Mouse (Mus musculus) adrenal gland, postnatal 14 days (tissue): ENCODE measurements at regions not wholly inside any gene's neighbourhood (a gene's known extent, or its start where the extent isn't known, plus 50 kb on each side); places are given as distances from the start of the nearest gene placed in this dataset.
A peak's percentile ranks its signal among the peaks of the same experiment; 100 is the strongest.

Experiments
- DNase-seq: peaks from one replicate; pipeline ENCODE4 v3.0.0; 2021; ENCODE audit warnings: mixed read lengths

DNA sequence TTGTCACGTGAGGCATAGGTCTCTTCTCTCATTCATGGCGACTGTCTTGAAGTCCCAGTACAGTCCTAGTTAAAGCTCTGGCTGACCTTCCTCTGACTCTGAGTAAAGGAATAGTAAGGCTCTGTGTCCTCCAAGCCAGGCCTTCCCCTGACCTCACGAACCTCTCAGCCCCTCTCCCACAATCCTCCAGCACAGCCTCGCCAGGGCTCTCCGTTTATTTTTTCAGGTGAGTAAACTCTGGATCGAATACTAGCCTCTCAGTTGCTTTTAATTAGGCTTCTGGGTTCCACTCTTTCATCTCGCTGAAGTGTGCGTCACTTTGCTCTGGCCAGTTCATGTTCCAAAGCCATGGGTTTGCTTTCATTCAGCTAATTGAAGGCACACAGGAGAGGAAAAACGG is 133.8 kb downstream of the Mylk4 start:
- DNase-seq = no peak

DNA sequence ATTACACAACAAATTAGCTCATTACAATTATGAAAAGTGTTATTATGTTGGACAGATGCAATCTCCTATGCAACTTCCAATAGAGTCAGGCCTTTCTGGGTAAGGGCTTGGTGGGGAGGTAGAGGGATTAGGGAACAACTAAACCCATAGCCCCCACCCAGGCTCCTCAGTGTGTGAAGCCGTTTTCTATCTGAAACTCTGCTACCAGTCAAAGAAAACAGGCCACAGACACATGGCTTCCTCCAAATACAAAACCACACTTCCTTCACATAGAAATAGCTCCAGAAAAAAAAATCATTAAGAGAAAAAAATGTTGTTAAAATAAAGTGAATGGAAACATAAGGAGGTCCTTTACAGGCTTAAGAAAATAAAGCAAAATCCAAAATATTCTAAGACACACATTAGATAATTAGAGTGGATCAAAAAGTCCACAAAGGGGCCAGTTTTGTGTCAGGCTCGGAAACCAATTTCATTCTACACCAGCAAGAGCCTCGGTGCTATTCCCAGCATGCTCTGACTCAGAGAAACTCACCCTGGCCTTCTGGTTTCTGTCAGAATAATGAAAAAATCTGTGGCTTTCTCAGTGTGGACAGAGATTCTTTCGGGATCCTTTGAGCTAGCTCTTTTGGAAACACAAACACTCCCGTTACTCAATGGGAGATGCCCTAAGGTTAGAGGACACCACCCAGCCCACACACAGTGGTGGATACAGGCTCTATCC is 140.6 kb downstream of the Mylk4 start:
- DNase-seq = no peak

DNA sequence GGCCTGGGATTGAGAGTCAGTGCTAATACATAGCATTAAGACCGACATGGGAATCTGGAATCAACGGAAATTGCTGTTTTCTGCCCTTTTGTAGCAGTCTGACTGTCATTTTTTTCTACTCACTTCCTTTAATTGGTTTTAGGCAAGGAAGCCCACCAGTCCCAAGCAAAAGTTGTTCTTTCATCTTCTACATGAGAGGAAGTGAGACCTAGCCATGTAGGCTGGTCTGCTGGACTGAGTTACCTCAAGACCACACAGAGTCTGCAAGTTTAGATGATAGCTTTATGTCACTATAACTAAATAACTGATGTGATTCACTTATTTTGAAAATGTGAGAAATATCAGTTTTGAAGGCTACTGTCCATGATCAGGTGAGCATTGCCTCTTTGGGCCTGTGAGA is 142.8 kb downstream of the Mylk4 start:
- DNase-seq = no peak

DNA sequence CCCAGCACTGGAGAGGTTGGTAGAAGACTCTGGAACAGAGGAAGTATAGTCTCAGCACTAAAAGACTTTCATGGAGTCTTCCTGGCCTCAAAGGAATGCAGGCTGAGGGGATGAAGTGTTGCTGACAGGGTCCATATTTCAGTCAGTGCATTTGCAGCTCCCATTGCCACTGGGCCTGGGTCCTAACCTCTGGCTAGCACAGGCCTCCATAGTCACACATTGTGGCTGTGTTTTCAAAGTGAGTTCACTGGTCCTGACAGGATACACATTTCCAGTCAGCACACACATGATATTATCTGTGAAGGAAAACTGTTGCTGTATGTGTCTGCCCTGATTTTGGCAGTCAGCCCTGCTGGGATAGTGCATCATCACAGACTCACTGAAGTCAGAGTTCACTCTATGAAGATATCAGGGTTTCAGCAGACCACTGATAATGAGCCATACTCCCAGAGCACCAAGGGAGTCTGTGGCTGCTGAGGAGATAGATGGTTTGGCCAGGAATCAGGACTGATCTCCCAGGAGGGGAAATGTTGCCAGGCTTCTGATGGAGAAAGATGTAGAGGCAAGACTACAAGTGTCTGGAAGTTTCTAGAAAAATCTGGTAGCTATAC is 153.5 kb downstream of the Mylk4 start:
- DNase-seq = no peak

DNA sequence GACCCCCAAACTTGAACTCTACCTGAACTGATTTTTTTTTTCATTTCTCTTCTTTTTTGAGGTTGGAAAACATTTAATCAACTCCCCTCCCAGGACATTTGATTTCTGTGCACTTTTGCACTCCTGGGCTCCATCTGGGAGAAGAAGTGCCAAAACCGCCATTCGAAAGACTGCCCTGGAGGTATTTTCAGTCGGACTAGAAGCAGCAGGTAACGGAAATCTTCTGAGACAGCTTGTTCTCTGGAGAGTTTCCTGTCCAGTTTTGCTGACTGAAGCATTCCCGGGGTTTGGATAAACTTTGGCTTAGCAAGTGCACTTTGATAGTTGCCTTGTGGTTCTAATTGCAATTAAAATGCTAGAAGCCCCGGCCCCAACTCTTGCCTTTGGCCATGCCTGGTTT is 169.8 kb downstream of the Mylk4 start:
- no peak for DNase-seq

DNA sequence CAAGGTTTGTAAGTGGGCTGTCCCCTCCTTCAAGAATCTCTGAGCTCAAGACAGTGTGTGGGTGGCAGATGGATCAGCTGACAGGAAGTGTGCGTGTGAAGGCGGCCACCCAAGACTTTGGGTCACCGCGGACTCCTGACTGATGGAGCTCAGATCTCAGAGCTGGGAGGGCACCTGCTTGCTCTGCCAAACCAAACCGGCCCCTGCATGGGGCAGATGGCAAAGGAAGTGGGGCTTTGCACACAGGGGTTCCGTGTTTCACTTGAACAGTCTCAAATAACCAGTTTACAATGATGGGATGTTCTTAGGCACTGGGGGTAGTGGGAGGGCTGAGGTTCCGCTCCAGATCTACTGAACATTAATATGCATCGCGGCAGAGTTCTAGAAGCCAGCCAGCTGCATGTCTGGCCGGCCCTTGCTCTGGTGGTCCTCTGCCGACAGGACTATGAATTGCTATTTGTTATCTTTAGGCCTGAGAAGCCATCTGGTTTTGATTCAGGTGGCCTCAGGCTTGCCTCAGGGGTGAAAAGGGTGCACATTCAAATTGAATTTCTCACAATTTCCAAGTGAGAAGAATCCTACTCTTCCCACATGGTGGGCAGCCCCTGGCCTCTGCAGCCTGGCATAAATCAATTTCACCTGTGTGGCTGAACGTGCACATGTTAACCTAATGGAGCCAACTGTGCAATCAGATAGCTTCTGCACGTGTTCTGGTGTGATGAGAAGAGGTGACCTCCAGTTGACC is 172.0 kb downstream of the Mylk4 start:
- no peak for DNase-seq

DNA sequence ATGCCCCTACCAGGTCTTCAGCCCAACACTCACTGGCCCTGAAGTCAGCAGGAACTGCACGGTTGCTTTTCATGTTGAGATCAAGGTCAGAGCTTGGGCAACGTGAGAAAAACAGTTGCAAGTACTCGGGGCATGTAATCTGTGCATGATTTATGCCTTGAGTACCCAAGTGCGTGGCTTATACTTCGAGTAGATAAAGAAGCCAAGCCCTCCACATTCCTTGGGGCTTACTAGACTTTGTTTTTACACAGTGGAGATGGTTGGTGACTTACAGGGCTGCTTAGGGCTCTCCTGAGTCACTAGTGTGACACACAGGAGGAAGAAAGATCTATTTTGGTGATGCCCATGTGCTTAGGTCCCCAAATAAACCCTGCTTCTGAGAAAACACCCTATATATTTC is 172.8 kb downstream of the Mylk4 start:
- DNase-seq = no peak

DNA sequence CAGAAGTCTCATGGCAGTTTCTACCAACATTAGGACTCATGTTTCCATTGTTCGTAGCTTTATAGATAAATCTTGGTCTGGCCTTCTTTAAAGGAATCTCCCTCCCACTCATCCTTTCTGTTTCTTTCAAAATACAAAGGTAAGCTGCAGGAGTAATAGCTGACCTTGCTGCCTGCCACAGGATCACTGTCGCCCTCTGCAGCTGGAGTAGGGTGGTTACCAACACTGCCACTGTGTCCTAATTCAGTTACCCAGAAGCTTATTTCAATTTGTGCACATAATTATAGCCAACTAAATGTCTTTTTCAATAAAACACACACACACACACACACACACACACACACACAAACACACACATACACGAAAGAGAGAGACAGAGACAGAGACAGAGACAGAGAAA is 175.3 kb downstream of the Mylk4 start:
- DNase-seq = no peak

DNA sequence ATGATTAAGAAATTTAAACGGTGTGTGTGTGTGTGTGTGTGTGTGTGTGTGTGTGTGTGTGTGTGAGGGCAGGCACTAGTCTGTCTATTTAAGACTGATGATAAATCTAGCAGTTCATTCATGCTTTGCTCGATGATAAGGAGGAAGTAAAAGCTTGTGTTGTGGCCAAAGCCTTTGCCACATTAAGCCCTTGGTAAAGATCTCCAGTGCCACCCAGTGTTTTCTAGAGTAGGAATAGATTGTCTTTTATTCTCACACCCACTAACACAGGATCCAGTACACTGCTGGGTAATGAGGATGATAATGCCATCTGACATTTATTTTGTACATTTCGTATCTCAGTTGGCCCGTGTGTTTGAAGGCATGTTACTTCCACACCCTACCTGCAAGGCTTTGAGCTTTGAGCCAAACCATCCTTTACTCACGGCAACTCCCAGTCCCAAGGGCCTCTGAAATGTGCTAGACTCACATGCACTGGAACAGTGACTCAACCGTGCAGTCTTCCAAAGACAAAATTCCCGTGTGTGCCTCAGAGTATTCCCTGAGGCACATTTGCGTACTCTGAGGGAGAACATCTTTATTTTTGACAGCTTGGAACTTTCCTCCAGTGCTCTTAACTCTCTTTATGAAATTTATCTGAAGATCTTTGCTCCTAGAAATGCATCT is 179.7 kb downstream of the Mylk4 start:
- no peak for DNase-seq

DNA sequence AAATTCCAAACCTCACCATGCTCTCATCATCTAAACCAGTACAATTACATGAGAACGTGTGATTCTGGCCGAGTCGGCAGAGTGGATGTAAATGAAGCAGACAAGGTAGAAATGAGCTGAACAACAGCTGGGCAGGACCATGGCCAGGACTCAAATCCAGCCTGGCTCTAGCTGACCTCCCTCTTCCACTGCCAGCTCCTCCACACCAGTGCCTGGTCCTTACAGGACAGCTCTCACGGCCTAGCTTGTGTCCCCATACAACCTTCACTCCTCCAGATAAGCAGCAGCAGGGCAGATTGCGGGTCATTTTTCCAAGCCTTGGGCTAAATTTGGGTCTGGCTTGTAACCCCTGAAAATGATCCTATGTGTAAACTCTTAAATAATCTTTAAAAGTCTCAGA is 182.4 kb downstream of the Mylk4 start:
- DNase-seq = no peak

DNA sequence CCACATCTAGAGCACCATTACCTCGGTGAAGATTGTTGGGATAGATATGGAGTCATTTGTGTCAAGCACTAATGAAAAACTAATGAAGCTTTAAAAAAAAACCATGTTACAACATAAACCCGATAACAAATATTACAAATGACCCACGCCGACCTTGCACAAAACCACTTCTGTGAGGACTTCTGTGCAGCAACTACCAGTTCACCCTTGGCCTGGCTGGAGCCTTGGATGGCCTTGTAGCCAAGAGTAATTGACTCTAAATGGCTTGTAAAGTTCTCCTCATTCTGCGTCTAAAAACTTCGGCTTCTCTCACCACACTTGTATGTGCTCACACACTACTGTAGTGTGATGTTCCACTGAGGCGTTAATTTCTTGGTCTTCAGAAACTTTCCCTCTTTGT is 190.1 kb downstream of the Mylk4 start:
- DNase-seq = peak; percentile 54

DNA sequence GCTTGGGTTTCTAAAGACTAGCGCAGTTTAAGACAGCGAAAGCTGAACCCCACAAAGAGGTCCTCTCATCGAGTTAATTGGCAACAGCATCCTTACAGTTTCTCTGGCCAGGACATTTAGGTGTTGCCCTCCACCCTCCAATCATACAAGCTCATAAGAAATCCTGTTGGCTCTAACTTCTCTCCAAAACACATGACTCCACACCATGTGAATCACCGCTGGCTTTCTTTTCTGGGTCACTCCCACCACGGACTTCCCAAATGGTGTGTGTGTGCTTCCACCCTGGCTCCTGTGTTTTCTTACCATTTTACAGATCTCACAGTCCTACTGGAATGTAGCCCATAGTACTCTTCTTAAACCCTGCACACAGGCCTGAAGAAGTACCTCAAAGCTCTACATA is 190.6 kb downstream of the Mylk4 start:
- DNase-seq = no peak

DNA sequence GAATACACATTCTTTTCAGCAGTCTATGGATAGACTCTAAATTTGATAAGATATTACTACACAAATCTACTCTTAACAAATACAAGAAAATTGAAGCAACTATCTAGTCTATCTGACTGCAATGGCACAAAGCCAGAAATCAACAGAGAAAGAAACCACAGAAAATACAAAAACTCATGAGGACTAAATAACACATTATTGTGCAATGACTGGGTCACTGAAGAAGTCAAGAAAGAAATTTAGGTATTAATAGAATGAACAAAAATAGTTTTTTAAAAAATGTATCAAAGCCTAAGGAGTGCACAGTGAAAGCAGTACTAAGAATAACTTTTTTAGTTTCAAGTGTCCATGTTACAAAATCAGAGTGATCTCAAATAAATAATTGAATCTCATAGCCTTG is 202.2 kb downstream of the Mylk4 start:
- DNase-seq = no peak

DNA sequence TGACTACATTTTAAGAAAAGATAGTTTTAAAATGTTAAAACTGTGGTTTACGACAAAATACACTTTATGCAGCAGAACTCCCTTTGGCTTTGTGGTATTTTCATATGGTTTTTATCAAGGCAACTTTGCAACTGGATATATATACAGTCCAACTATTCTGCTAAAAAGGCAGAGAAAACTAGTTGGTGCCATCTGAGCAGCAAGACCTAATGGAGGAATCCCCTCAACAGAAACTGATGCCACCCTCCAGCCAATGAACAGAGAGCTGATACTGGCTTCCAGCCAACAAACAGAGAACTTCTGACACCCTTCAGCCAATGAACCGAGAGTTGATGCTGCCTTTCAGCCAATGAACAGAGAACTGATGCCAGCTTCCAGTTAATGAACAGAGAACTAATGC is 215.9 kb downstream of the Mylk4 start:
- no peak for DNase-seq

DNA sequence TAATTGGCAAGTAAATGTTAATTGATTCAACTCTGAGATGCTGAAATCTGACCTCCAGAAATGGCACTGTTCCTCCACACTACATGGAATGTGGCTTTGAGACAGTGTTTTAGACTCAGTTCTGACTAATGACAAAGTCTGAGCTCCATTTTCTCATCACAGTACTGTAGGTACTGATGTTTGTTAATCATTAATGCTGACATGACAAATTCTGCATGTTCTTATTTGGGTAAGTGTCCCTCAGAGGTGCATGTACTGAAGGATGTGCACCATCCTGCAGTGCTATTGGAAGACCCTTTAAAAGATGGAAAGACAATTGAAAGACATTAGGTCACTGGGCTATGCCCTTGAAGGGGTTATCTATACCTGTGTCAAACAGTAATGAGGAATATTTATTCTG is 222.1 kb upstream of the Gmds start:
- DNase-seq = no peak

DNA sequence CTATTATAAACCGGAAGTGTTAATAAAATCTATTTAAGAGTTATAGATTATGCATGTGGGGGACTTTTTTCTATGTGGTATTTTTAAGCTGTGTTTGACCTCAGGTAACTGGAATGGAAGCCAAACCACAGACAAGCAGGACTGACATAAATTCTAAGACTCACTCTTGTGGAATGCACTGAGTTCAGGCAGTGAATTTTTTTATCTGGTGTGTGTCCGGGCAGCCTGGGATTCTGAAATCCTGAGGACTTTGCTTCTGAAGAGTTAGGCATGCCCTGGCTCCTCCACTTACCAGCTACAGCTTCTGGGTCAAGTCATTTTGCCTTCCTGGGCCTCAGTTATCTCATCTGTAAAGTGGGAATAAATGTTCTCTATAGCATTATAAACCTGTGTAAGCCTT is 217.9 kb upstream of the Gmds start:
- DNase-seq = no peak

DNA sequence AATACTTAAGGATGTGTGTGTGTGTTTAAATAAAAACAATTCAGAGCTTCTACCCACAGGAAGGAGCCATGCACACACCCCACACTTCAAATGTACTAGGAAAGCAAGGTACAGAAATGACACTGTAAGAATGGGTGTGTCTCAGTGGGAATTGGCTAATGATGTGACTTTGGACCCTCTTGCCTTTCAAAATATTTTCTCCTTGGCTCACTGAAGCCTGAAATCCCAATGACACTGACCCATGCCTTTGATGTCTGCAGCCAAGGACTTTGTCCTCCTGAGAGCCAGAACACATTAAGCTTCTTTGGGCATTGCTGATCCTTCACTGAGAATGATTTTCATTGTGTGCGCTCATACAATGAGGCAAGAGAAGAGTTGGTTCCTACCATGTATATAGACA is 216.5 kb upstream of the Gmds start:
- DNase-seq = no peak

DNA sequence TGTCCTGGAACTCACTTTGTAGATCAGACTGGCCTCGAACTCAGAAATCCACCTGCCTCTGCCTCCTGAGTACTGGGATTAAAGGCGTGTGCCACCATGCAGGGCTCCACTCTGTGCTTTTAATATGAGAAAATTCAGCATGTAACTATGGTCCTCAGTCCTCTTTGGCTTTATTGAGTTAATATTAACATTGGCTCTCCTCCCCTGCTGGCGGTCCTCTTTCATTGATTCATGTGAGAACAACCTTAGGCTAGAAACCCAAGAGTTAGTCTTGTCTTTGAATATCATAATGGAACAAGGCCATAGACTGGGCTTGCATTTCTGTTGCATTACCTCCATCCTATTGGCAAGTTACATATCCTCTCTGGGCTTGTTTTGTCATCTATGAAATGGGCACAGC is 216.1 kb upstream of the Gmds start:
- DNase-seq = no peak

DNA sequence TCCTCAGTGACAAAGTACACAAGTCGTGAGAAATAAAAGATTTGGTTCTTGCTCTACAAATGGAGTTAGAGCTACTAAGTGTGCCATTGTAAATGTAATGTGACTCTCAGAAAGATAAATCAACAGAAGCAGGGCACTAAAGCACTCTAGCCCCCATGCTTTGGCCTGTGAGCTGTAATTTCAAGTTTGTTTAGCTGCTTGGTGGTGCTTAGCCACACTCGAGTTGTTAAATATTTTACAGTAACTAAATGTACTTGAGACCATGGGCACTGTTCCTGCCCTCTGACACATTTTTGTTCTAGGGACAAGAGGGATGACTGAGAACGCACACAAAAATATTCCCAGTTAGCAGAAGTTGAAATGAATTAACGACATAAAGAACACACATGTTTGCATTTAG is 214.6 kb upstream of the Gmds start:
- no peak for DNase-seq

DNA sequence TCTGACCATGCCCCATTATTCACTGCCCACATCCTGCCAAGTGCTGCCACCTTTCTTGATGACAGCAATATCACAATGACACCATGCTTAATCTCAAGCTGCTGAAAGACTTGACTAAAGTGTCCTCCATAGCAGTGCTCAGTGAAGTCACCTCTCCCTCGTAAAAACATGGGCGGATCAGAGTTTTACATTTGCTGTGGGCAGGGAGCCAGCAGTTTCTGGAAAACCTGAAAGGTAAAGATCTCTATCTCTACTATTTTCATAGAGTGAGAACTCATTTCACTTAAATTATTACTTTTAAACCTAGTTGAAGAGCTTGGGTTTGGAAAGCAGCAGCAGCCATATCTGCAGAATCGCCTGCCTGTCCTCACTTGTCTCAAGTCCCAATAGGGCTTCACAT is 211.6 kb upstream of the Gmds start:
- DNase-seq = no peak

DNA sequence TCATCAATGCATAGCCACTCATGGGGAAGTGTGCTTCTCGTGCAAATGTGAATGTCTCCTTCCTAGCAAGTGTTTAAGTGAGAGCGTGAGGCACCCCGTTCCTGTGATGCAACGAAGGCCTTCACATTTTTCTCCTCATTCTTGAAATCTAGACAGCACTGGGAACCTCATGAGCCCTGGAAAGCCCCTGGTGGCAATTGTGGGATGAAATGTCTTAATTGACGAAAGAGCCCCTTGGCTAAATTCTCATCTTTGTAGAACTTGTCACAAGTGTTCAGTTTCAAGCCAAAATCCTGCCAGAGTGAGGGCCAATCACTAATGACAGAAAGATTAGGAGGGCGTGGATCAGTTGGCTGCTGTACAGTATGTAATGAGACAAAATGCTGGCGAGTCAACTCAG is 208.6 kb upstream of the Gmds start:
- DNase-seq = no peak

DNA sequence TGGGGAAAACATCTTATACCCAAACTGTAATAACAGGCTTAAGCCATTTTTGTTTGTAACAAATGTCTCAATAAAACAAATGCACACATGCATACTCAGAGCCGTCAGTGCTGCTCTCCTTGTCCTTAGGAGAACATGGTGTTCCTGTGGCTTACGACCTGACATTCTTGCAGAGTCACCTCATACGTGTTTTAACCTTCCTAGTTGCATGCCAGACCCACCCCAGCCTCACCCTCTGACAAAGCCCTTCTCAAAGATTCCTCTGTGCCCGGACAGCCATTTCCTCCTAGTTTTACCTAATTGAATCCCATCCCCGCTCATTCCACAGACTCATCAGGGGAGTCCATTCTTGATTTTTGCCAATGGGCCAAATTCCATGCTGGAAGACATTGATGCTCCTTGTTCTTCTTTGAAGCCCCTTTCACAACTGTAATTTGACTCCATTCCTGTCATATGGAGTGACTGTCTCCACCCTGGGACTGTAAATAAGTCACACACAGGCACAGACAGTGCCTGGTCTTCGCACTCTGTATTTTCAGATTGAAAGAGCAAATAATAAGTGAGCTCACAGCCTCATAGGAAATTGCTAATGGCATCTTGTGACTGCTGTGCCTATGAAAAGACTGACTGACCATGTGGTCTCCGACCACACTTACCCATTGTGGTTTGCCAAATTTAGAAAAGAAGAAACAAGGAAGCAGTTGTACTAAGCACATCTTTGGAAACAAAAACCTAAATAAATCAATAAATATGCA is 206.6 kb upstream of the Gmds start:
- no peak for DNase-seq

DNA sequence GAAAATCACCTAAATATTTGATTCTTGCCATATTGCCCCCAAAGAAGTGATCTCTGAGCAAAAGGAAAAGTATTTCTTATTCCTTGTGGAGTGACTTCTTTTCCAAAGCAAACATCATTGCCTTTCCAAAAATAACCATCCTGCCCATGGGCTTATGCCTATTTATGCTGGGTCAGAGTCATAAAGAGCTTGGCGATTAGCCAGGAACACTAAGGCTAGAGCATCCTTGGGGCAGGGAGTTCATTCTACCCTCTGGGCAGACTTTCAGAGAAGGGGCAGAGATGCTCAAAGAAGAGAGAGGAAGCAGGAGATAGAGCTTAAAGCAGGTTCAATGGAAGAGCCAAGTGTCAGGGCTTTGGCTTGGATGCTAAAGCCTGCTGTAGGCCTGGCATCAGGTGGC is 203.1 kb upstream of the Gmds start:
- DNase-seq = no peak
